Mouse (Mus musculus) stomach, embryonic 14.5 days (tissue): Measurements from ENCODE around the gene Ddah1. TPM values are rescaled to one million over a fixed set of nuclear protein-coding genes. Genes with fewer than 3 reads are reported as not detected.

Experiments used
- ATAC-seq: fragments of 200-750 bp; cut with Nextera tagmentation; 2 replicates; pipeline ENCODE4 v1.8.0; 2017; ENCODE audit warnings: low read depth, moderate TSS enrichment; ENCODE audit not compliant: insufficient number of reproducible peaks, insufficient read depth, low FRiP score
- H3K27ac ChIP-seq: fragments of 300-500 bp; sonication (generic); 2 replicates; pipeline ENCODE4 v1.5.1; 2014; ENCODE audit warnings: mild to moderate bottlenecking, low read length, moderate library complexity, mixed read lengths
- H3K27me3 ChIP-seq: fragments of 300-500 bp; sonication (generic); 2 replicates; pipeline ENCODE4 v1.6.1; 2014; ENCODE audit warnings: low read length, control low read depth, mixed read lengths; ENCODE audit not compliant: control insufficient read depth, insufficient read depth
- H3K36me3 ChIP-seq: fragments of 300-500 bp; sonication (generic); 2 replicates; pipeline ENCODE4 v1.6.1; 2014; ENCODE audit warnings: mild to moderate bottlenecking, control low read depth, low read length, moderate library complexity, mixed read lengths; ENCODE audit not compliant: control insufficient read depth, insufficient read depth
- H3K4me1 ChIP-seq: fragments of 300-500 bp; sonication (generic); 2 replicates; pipeline ENCODE4 v1.6.1; 2014; ENCODE audit warnings: low read length, control low read depth, mixed read lengths; ENCODE audit not compliant: control insufficient read depth, insufficient read depth
- H3K4me2 ChIP-seq: fragments of 300-500 bp; sonication (generic); replicated peaks from 2 replicates; pipeline ENCODE4 v1.6.1; 2014; ENCODE audit warnings: low read depth, low read length, control low read depth
- H3K4me3 ChIP-seq: fragments of 300-500 bp; sonication (generic); 2 replicates; pipeline ENCODE4 v1.5.1; 2014; ENCODE audit warnings: low read depth, low read length, control low read depth
- H3K9ac ChIP-seq: fragments of 300-500 bp; sonication (generic); replicated peaks from 2 replicates; pipeline ENCODE4 v1.6.1; 2014; ENCODE audit warnings: low read depth, mild to moderate bottlenecking, control low read depth, low read length, moderate library complexity, mixed read lengths
- H3K9me3 ChIP-seq: fragments of 300-500 bp; sonication (generic); 2 replicates; pipeline ENCODE4 v1.6.1; 2016; ENCODE audit warnings: low read depth, low read length, control low read depth; ENCODE audit not compliant: control insufficient read depth
- WGBS: fragments of 180-500 bp; shearing (Covaris S2); extraction: QIAGEN DNeasy Blood & Tissue Kit; methylation state at CpG from one replicate; pipeline ENCODE4 v1.1.7; 2014; 5-methylcytosine and 5-hydroxymethylcytosine counted together
- polyA plus RNA-seq: library from polyadenylated mRNA; unstranded; fragments of >200 nt; fragmentation: Nextera tagmentation; extraction: Ambion mirVana; gene quantifications from 2 replicates; pipeline ENCODE4 v1.2.1, GENCODE M21; 2014

Ddah1 gene
- polyA plus RNA-seq, 1 experiment from 2014 or later, result 24.0 TPM

DNA sequence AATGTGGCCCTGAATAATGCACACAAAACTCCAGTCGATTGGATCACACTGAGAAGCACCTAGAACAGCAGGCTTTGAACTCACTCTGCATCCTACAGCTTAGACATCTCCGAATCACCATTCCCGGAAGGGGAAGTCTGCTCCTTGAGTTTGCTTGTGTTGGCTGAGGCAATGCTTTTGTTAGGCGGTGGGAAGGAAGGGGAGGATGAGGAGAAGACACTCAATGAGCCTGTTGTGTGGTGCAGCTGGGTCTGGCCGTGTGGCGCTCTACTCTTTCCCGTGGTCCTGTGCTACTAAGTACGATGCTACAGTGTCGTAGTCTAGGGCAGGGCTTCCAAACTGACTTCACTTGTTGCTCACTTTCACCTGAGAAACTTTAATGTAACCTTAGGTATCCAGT lies 28.8 kb downstream of the Ddah1 start:
- Histone ChIP-seq H3K27me3 (no peaks in the 10 kb centered on the region), H3K4me2 (no peak overlapping the region), H3K36me3 (no peaks in the 10 kb centered on the region), H3K27ac (no peak overlapping the region), H3K4me3 (no peak overlapping the region), H3K9ac (no peak overlapping the region), H3K9me3 (no peaks in the 10 kb centered on the region), H3K4me1 (peaks cover 6% of the 10 kb centered on the region; the same call in 1 of the 2 replicates)
- WGBS, result 83% methylated on average over 9 of the region's 9 CpGs
- no peak for ATAC-seq

DNA sequence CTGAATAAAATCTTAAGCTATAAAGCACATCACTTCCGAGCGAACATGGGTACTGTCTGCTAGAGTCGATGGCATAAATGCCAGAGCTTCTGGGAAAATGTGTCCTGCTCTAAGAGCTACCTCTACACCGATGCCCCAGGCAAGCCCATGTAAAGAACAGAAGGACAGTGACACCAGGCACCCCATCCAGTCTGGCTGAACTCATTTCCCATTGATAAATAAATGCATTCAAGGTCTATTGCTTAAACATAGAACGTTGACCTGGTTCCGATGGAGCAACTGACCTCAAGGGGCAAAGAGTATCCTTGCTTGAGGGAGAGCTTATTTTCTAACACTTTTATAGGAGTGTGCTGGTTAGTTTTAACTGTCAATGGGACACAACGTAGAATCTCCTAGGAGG lies 30.6 kb downstream of the Ddah1 start:
- ATAC-seq, result no peak
- H3K4me2 ChIP-seq, result no peak overlapping the region
- H3K4me3 ChIP-seq, result no peak overlapping the region
- H3K9me3 ChIP-seq, result no peaks in the 10 kb centered on the region
- peaks cover 6% of the 10 kb centered on the region; the same call in 1 of the 2 replicates for H3K4me1 ChIP-seq
- H3K27ac ChIP-seq, result no peak overlapping the region
- no peaks in the 10 kb centered on the region for H3K27me3 ChIP-seq
- no peak overlapping the region for H3K9ac ChIP-seq
- WGBS, result 84% methylated on average over 7 of the region's 7 CpGs
- H3K36me3 ChIP-seq, result no peaks in the 10 kb centered on the region

DNA sequence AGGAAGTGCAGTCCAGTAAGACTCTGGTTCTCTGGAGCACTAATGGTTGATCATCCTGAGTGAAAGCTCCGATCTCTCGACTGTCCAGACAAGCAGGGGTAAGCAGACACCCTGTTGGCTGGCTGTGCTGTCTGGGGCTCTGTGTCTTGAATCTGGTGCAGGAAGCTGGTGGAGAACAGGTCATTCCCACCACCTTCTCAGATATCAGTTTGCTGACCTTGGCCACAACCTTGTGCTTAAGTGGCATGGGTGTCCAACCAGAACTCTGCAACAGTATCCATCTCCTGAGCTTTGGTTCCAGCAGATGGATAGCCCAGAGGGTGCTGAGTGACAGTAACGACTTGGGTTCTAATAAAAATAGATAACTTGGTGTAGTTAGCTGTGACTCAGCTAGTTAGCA lies 31.8 kb downstream of the Ddah1 start:
- H3K4me3 ChIP-seq, result no peak overlapping the region
- 62% methylated on average over 3 of the region's 3 CpGs for WGBS
- no peak overlapping the region for H3K27ac ChIP-seq
- H3K4me1 ChIP-seq, result peaks cover 6% of the 10 kb centered on the region; the same call in 1 of the 2 replicates
- no peak overlapping the region for H3K9ac ChIP-seq
- no peak for ATAC-seq
- no peaks in the 10 kb centered on the region for H3K36me3 ChIP-seq
- H3K27me3 ChIP-seq, result no peaks in the 10 kb centered on the region
- no peak overlapping the region for H3K4me2 ChIP-seq
- no peaks in the 10 kb centered on the region for H3K9me3 ChIP-seq

DNA sequence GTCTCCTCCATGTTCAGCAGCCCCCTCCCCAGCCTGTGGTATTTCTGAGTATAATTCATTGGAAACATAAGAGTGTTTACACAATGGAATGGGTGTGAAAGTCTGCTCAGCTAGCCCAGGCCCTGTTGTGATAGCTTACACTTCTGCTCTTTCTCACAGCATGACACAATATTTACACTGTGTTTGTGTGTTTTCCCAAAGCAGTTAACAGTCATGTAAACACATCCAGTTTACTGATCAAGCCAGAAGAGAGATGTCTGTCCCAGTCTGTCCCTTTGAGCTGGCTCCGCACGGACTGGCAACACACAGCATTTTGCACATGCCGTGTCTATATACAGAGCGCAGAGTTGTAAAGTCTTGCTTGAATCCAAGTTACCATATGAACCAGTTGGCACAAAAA lies 32.2 kb downstream of the Ddah1 start:
- H3K27ac ChIP-seq, result peak overlapping the region; percentile 52; the same call in 1 of the 2 replicates
- ATAC-seq, result peak; percentile 25; the same call in 1 of the 2 replicates
- H3K9me3 ChIP-seq, result no peaks in the 10 kb centered on the region
- H3K9ac ChIP-seq, result no peak overlapping the region
- H3K36me3 ChIP-seq, result no peaks in the 10 kb centered on the region
- H3K4me2 ChIP-seq, result no peak overlapping the region
- no peak overlapping the region for H3K4me3 ChIP-seq
- peaks cover 8% of the 10 kb centered on the region for H3K4me1 ChIP-seq
- WGBS, result 58% methylated on average over 4 of the region's 4 CpGs
- H3K27me3 ChIP-seq, result no peaks in the 10 kb centered on the region

DNA sequence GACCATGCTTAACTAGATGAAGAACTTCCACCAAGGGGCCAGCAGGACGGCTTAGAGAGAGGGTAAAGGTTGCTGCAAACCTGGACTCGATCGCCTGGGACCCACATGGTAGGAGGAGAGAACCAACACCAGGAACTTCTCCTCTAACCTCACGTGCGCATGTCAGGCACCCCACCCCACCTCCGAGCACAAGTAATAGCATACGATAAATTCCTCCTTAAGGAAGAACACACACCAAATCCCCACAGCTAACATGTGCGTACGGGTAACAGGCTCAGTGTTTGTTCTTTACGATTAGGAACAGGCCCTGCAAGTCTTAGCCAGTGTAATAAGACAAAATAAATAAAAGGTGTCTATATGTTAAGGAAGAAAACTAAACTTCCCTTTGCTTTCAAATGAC lies 35.9 kb downstream of the Ddah1 start:
- peak; percentile 69; the same call in 1 of the 2 replicates for ATAC-seq
- Histone ChIP-seq H3K4me1 (peaks cover 18% of the 10 kb centered on the region), H3K9me3 (no peaks in the 10 kb centered on the region), H3K36me3 (no peaks in the 10 kb centered on the region), H3K4me2 (no peak overlapping the region), H3K9ac (no peak overlapping the region), H3K27ac (peak overlapping the region; percentile 35; the same call in 1 of the 2 replicates), H3K27me3 (no peaks in the 10 kb centered on the region), H3K4me3 (no peak overlapping the region)
- WGBS, result 73% methylated on average over 10 of the region's 10 CpGs

DNA sequence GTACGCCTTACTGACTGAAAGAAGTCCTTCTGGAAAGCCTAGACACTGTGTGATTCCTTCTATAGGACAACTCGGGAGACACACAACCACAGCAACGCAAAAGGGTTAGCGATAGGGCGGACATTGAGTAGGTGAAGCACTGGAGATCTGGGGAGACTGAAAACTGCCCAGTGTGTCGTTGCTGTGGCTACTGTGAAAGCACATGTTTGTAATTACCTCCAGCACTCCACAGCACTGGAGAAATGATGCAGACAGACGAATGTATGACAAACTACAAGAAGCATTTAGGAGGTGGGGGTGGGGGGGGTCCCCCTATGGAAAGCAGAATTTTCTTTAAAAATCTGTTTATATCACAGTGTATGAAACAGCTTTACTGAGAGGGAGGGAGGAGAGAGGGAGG lies 37.4 kb downstream of the Ddah1 start:
- no peaks in the 10 kb centered on the region for H3K27me3 ChIP-seq
- H3K9me3 ChIP-seq, result no peaks in the 10 kb centered on the region
- no peak overlapping the region for H3K27ac ChIP-seq
- H3K4me1 ChIP-seq, result peaks cover 18% of the 10 kb centered on the region
- no peaks in the 10 kb centered on the region for H3K36me3 ChIP-seq
- no peak overlapping the region for H3K9ac ChIP-seq
- WGBS, result 78% methylated on average over 7 of the region's 7 CpGs
- no peak for ATAC-seq
- no peak overlapping the region for H3K4me3 ChIP-seq
- H3K4me2 ChIP-seq, result no peak overlapping the region

DNA sequence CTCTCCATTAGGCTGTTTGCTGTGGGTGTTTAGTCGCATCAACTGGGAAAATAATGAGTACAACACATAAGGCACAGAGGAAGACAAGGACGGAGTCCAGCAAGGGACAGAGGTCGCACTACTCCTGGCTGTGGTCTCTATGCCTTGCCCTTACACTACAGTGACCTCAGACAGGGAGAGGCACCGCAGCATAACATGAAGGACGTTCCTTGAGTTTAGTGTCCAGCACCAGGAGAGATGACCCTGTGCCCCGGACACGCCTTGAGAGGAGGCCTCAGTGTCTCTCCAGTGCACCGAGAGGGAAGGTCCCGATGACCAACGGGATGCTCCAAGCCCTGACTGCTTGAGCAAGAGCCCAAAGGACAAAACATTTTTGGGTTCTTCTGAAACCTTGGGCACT lies 39.6 kb downstream of the Ddah1 start:
- Histone ChIP-seq H3K4me3 (no peak overlapping the region), H3K27ac (no peak overlapping the region), H3K9ac (no peak overlapping the region), H3K27me3 (no peaks in the 10 kb centered on the region), H3K36me3 (no peaks in the 10 kb centered on the region), H3K4me2 (no peak overlapping the region), H3K9me3 (no peaks in the 10 kb centered on the region), H3K4me1 (peaks cover 16% of the 10 kb centered on the region)
- 62% methylated on average over 10 of the region's 10 CpGs for WGBS
- no peak for ATAC-seq

DNA sequence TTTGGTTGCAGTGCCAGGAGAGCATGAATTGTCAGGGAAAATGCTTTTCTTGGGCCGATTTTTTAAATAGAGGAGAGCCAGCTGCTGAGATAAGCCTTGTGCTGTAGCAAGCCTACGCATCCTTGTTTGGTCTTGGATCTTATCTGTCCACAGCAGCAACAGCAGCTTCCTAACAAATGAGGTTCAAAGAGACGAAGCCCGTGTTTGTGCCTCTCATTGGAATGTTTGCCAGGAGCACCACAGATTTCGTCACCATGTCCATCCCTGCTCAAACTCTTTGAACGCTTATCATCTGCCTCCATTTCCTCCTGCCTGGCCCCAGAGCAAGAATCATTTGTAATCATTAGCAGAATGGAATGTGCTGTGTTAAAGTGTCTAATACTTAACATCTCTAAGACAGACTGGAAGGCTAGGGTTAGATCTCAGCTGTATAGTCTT lies 40.3 kb downstream of the Ddah1 start:
- ATAC-seq, result 0 out of 2 replicates have a peak, but pooled peaks have one; percentile 53
- Histone ChIP-seq H3K4me3 (no peak overlapping the region), H3K4me2 (no peak overlapping the region; the same call in 1 of the 2 replicates), H3K27ac (peak overlapping the region; percentile 61; the same call in 1 of the 2 replicates), H3K36me3 (no peaks in the 10 kb centered on the region), H3K27me3 (no peaks in the 10 kb centered on the region), H3K9ac (no peak overlapping the region), H3K4me1 (peaks cover 16% of the 10 kb centered on the region), H3K9me3 (no peaks in the 10 kb centered on the region)
- WGBS, result 7% methylated on average over 6 of the region's 6 CpGs

DNA sequence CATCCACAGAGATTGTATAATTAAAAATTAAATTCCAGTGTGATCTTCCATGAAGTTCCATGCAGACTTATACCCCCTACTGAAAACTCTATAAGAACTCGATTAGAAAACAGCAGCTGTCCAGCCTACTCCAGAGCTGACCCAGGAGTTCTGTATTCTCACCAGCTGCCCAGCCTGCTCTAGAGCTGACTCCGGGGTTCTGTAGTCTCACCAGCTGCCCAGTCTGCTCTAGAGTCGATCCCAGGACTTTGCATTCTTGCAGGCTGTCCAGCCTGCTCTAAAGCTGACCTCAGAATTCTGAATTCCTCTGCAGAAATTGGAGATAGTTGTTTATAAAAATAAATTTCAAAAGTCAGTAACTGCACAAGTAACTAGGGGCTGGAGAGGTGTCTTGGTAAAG lies 40.9 kb downstream of the Ddah1 start:
- no peak overlapping the region for H3K4me2 ChIP-seq
- H3K4me3 ChIP-seq, result no peak overlapping the region
- no peak for ATAC-seq
- H3K4me1 ChIP-seq, result peaks cover 16% of the 10 kb centered on the region
- H3K9ac ChIP-seq, result no peak overlapping the region
- WGBS, result 40% methylated on average over 3 of the region's 3 CpGs
- no peaks in the 10 kb centered on the region for H3K27me3 ChIP-seq
- no peak overlapping the region for H3K27ac ChIP-seq
- H3K36me3 ChIP-seq, result no peaks in the 10 kb centered on the region
- no peaks in the 10 kb centered on the region for H3K9me3 ChIP-seq
